Mouse (Mus musculus) CH12.LX (cell line): ENCODE measurements around the gene Timd4. TPM values are rescaled to one million over a fixed set of nuclear protein-coding genes. Genes with fewer than 3 reads are reported as not detected.

Source experiments
- DNase-seq: peaks from one replicate; pipeline ENCODE4 v3.0.0-alpha.2; 2013; ENCODE audit errors: extremely low read depth
- H3K27ac ChIP-seq: 2 replicates; pipeline ENCODE4 v1.5.1; 2012; ENCODE audit warnings: low read depth, mild to moderate bottlenecking, control low read depth, moderate library complexity; ENCODE audit not compliant: insufficient read depth
- H3K27me3 ChIP-seq: replicated peaks from 2 replicates; pipeline ENCODE3; 2012; ENCODE audit warnings: inconsistent platforms
- H3K36me3 ChIP-seq, 2 experiments: replicated peaks in 1 of 2; 2 replicates each; pipeline versions ENCODE3 to v1.6.1; 2012; ENCODE audit warnings: inconsistent platforms in 1 of 2, low read length in 1 of 2, mild to moderate bottlenecking in 1 of 2, mixed read lengths in 1 of 2, moderate library complexity in 1 of 2; ENCODE audit not compliant: control insufficient read depth in 1 of 2, insufficient read depth in 1 of 2
- H3K4me1 ChIP-seq, 2 experiments: 2 replicates each; pipeline ENCODE4 v1.6.1; 2012; ENCODE audit warnings: inconsistent platforms in 1 of 2, moderate library complexity in 1 of 2; ENCODE audit not compliant: insufficient read depth in 2 of 2, control insufficient read depth in 1 of 2
- H3K4me2 ChIP-seq: 2 replicates; pipeline ENCODE4 v1.6.1; 2012; ENCODE audit warnings: low read depth, mild to moderate bottlenecking, control low read depth; ENCODE audit not compliant: poor library complexity, insufficient read depth, severe bottlenecking
- H3K4me3 ChIP-seq, 3 experiments: fragments of 150-350 bp in 1 of 3; sonication (generic) in 1 of 3; replicated peaks in 1 of 3; 2 replicates each; pipeline versions ENCODE3 to v1.5.1; 2011 to 2012; ENCODE audit warnings: low read depth in 2 of 3, low read length in 2 of 3, mild to moderate bottlenecking in 2 of 3, moderate library complexity in 2 of 3, control low read depth in 1 of 3, improper control_type of control experiment in 1 of 3, inconsistent platforms in 1 of 3, mixed read lengths in 1 of 3; ENCODE audit not compliant: poor library complexity in 1 of 3
- H3K79me2 ChIP-seq: replicated peaks from 2 replicates; pipeline ENCODE4 v1.6.1; 2012; ENCODE audit warnings: mild to moderate bottlenecking, moderate library complexity; ENCODE audit not compliant: control insufficient read depth, poor library complexity, insufficient read depth, severe bottlenecking; ENCODE audit errors: extremely low read depth
- H3K9ac ChIP-seq: 2 replicates; pipeline ENCODE4 v1.6.1; 2012; ENCODE audit warnings: low read depth, mild to moderate bottlenecking, control low read depth, moderate library complexity; ENCODE audit not compliant: insufficient read depth
- H3K9me3 ChIP-seq: replicated peaks from 2 replicates; pipeline ENCODE3; 2012; ENCODE audit warnings: low read length, inconsistent platforms, mixed read lengths
- BHLHE40 ChIP-seq: IDR thresholded peaks from 2 replicates; pipeline ENCODE4 v1.6.1; 2011; ENCODE audit warnings: mild to moderate bottlenecking, low read depth, low read length, improper control_type of control experiment
- CHD1 ChIP-seq: IDR thresholded peaks from 2 replicates; pipeline ENCODE4 v1.6.1; 2012; ENCODE audit warnings: low read depth, low read length, improper control_type of control experiment, inconsistent platforms
- CHD2 ChIP-seq: IDR thresholded peaks from 2 replicates; pipeline ENCODE4 v1.6.1; 2011; ENCODE audit warnings: low read length, improper control_type of control experiment
- CTCF ChIP-seq, 2 experiments: IDR thresholded peaks in 1 of 2; conservative IDR thresholded peaks in 1 of 2; 2 replicates each; pipeline ENCODE4 v1.5.1; 2011 to 2012; ENCODE audit warnings: low read depth in 2 of 2, low read length in 2 of 2, improper control_type of control experiment in 1 of 2, inconsistent platforms in 1 of 2, mild to moderate bottlenecking in 1 of 2, moderate library complexity in 1 of 2
- E2F4 ChIP-seq: IDR thresholded peaks from 2 replicates; pipeline ENCODE4 v1.6.1; 2011; ENCODE audit warnings: low read depth, low read length, improper control_type of control experiment; ENCODE audit not compliant: insufficient replicate concordance
- ELF1 ChIP-seq: IDR thresholded peaks from 2 replicates; pipeline ENCODE4 v1.6.1; 2014; ENCODE audit warnings: low read depth, mild to moderate bottlenecking, inconsistent platforms, low read length, improper control_type of control experiment
- EP300 ChIP-seq: IDR thresholded peaks from 2 replicates; pipeline ENCODE4 v1.6.1; 2011; ENCODE audit warnings: low read length, improper control_type of control experiment
- ETS1 ChIP-seq: conservative IDR thresholded peaks from 2 replicates; pipeline ENCODE4 v1.6.1; 2012; ENCODE audit warnings: low read depth, mild to moderate bottlenecking, inconsistent platforms, low read length, improper control_type of control experiment, moderate library complexity
- GABPA ChIP-seq: IDR thresholded peaks from 2 replicates; pipeline ENCODE4 v1.6.1; 2012; ENCODE audit warnings: low read depth, low read length, improper control_type of control experiment, inconsistent platforms; ENCODE audit not compliant: insufficient replicate concordance
- HCFC1 ChIP-seq: IDR thresholded peaks from 2 replicates; pipeline ENCODE4 v1.6.1; 2012; ENCODE audit warnings: low read depth, mild to moderate bottlenecking, inconsistent platforms, low read length, improper control_type of control experiment
- IRF4 ChIP-seq: IDR thresholded peaks from 2 replicates; pipeline ENCODE4 v1.6.1; 2014; ENCODE audit warnings: low read depth, mild to moderate bottlenecking, inconsistent platforms, low read length, improper control_type of control experiment
- JUN ChIP-seq: IDR thresholded peaks from 2 replicates; pipeline ENCODE4 v1.6.1; 2011; ENCODE audit warnings: low read depth, mild to moderate bottlenecking, low read length, improper control_type of control experiment, moderate library complexity; ENCODE audit not compliant: insufficient read depth
- JUND ChIP-seq: conservative IDR thresholded peaks from 2 replicates; pipeline ENCODE4 v1.6.1; 2011; ENCODE audit warnings: low read depth, low read length, improper control_type of control experiment
- KAT2A ChIP-seq: IDR thresholded peaks from 2 replicates; pipeline ENCODE4 v1.6.1; 2012; ENCODE audit warnings: low read length, improper control_type of control experiment, inconsistent platforms; ENCODE audit not compliant: insufficient replicate concordance
- MAFK ChIP-seq: IDR thresholded peaks from 2 replicates; pipeline ENCODE4 v1.6.1; 2011; ENCODE audit warnings: low read length, improper control_type of control experiment; ENCODE audit not compliant: insufficient replicate concordance
- MAX ChIP-seq: IDR thresholded peaks from 2 replicates; pipeline ENCODE4 v1.6.1; 2011; ENCODE audit warnings: low read length, improper control_type of control experiment
- MAZ ChIP-seq: IDR thresholded peaks from 2 replicates; pipeline ENCODE4 v1.6.1; 2012; ENCODE audit warnings: low read depth, mild to moderate bottlenecking, inconsistent platforms, low read length, improper control_type of control experiment, moderate library complexity
- MEF2A ChIP-seq: IDR thresholded peaks from 2 replicates; pipeline ENCODE4 v1.6.1; 2014; ENCODE audit warnings: low read depth, mild to moderate bottlenecking, inconsistent platforms, low read length, improper control_type of control experiment, borderline replicate concordance
- MXI1 ChIP-seq: IDR thresholded peaks from 2 replicates; pipeline ENCODE4 v1.6.1; 2011; ENCODE audit warnings: mild to moderate bottlenecking, low read depth, low read length, improper control_type of control experiment
- MYC ChIP-seq: IDR thresholded peaks from 2 replicates; pipeline ENCODE4 v1.6.1; 2011; ENCODE audit warnings: low read depth, mild to moderate bottlenecking, improper control_type of control experiment, low read length
- NELFE ChIP-seq: IDR thresholded peaks from 2 replicates; pipeline ENCODE4 v1.6.1; 2011; ENCODE audit warnings: low read depth, low read length, improper control_type of control experiment
- NRF1 ChIP-seq: IDR thresholded peaks from 2 replicates; pipeline ENCODE4 v1.6.1; 2014; ENCODE audit warnings: low read depth, mild to moderate bottlenecking, inconsistent platforms, low read length, improper control_type of control experiment, moderate library complexity
- PAX5 ChIP-seq: IDR thresholded peaks from 2 replicates; pipeline ENCODE4 v1.6.1; 2012; ENCODE audit warnings: low read length, inconsistent platforms, mixed read lengths
- POLR2A ChIP-seq: IDR thresholded peaks from 2 replicates; pipeline ENCODE4 v1.6.1; 2011; ENCODE audit warnings: low read depth, mild to moderate bottlenecking, improper control_type of control experiment, low read length
- POLR2AphosphoS2 ChIP-seq: IDR thresholded peaks from 2 replicates; pipeline ENCODE4 v1.6.1; 2011; ENCODE audit warnings: low read depth, low read length, improper control_type of control experiment
- RAD21 ChIP-seq: IDR thresholded peaks from 2 replicates; pipeline ENCODE4 v1.6.1; 2011; ENCODE audit warnings: low read depth, mild to moderate bottlenecking, low read length, improper control_type of control experiment, moderate library complexity
- RCOR1 ChIP-seq: conservative IDR thresholded peaks from 2 replicates; pipeline ENCODE4 v1.6.1; 2012; ENCODE audit warnings: low read depth, mild to moderate bottlenecking, inconsistent platforms, low read length, improper control_type of control experiment
- SIN3A ChIP-seq: IDR thresholded peaks from 2 replicates; pipeline ENCODE4 v1.6.1; 2012; ENCODE audit warnings: low read length, improper control_type of control experiment, inconsistent platforms
- SMC3 ChIP-seq: IDR thresholded peaks from 2 replicates; pipeline ENCODE4 v1.6.1; 2011; ENCODE audit warnings: low read depth, low read length, improper control_type of control experiment
- TBP ChIP-seq: conservative IDR thresholded peaks from 2 replicates; pipeline ENCODE4 v1.6.1; 2011; ENCODE audit warnings: low read depth, low read length, improper control_type of control experiment
- TCF12 ChIP-seq: IDR thresholded peaks from 2 replicates; pipeline ENCODE4 v1.6.1; 2014; ENCODE audit warnings: low read depth, mild to moderate bottlenecking, inconsistent platforms, low read length, improper control_type of control experiment
- UBTF ChIP-seq: IDR thresholded peaks from 2 replicates; pipeline ENCODE4 v1.6.1; 2012; ENCODE audit warnings: low read depth, mild to moderate bottlenecking, inconsistent platforms, low read length, improper control_type of control experiment, moderate library complexity
- USF1 ChIP-seq: IDR thresholded peaks from 2 replicates; pipeline ENCODE4 v1.6.1; 2014; ENCODE audit warnings: low read depth, mild to moderate bottlenecking, inconsistent platforms, low read length, improper control_type of control experiment
- USF2 ChIP-seq: conservative IDR thresholded peaks from 2 replicates; pipeline ENCODE4 v1.6.1; 2011; ENCODE audit warnings: low read depth, low read length, improper control_type of control experiment
- ZC3H11A ChIP-seq: IDR thresholded peaks from 2 replicates; pipeline ENCODE4 v1.6.1; 2012; ENCODE audit warnings: low read depth, mild to moderate bottlenecking, inconsistent platforms, low read length, improper control_type of control experiment
- ZKSCAN1 ChIP-seq: IDR thresholded peaks from 2 replicates; pipeline ENCODE4 v1.6.1; 2012; ENCODE audit warnings: low read depth, inconsistent platforms, low read length, improper control_type of control experiment, borderline replicate concordance
- ZMIZ1 ChIP-seq: IDR thresholded peaks from 2 replicates; pipeline ENCODE4 v1.6.1; 2012; ENCODE audit warnings: low read depth, mild to moderate bottlenecking, inconsistent platforms, low read length, improper control_type of control experiment
- ZNF384 ChIP-seq: IDR thresholded peaks from 2 replicates; pipeline ENCODE4 v1.6.1; 2012; ENCODE audit warnings: low read depth, low read length, improper control_type of control experiment, inconsistent platforms
- dilution Hi-C: fragments of 300-500 bp; cut with MboI; formaldehyde crosslinking; loops from 2 replicates; pipeline ENCODE4 v1.14.3; 2020; ENCODE audit warnings: low sequenced_read_pairs; ENCODE audit not compliant: extremely low pct_unique_long_range_greater_than_20kb, extremely low pct_ligation_motif_present
- in situ Hi-C: fragments of 300-500 bp; cut with MboI; formaldehyde crosslinking; loops from 3 replicates; pipeline ENCODE4 v1.14.3; 2019; ENCODE audit warnings: low sequenced_read_pairs, low pct_ligation_motif_present, low pct_unique_long_range_greater_than_20kb, mixed read lengths
- polyA plus RNA-seq: library from polyadenylated mRNA; unstranded; fragments of >175 nt; gene quantifications from 2 replicates; pipeline ENCODE4 v1.2.1, GENCODE M21; 2012; ENCODE audit warnings: low read depth; ENCODE audit not compliant: insufficient read length
- total RNA-seq, 2 experiments: library from RNA; depleted of rRNA; stranded (reverse); fragments of 300-350 nt in 1 of 2; fragments of >200 nt in 1 of 2; gene quantifications; 2 replicates each; pipeline ENCODE4 v1.2.3; 2012 to 2014

Timd4 gene
- total and polyA plus RNA-seq, 3 experiments = not detected

GRCm38 (mm10) chr11:46848221-46848971, 37.8 kb downstream of the Timd4 start:
- Histone ChIP-seq H3K27ac (no peak overlapping the region), H3K4me1 (peaks cover 0 to 44% of the 10 kb centered on the region in 2 experiments; a peak in 3 of 4 replicates), H3K9ac (no peak overlapping the region), H3K4me3 (no peak overlapping the region), H3K9me3 (no peaks in the 10 kb centered on the region), H3K79me2 (no peaks in the 10 kb centered on the region), H3K27me3 (no peaks in the 10 kb centered on the region)
- peak; percentile 36 for DNase-seq
- dilution Hi-C loops = no loop called here
- no peak for TF ChIP-seq RCOR1
- no peak for TF ChIP-seq MAZ
- TF ChIP-seq ZMIZ1 = no peak
- TF ChIP-seq JUN = no peak
- TF ChIP-seq SIN3A = no peak
- TF ChIP-seq E2F4 = no peak
- no peak for TF ChIP-seq JUND
- TF ChIP-seq ZC3H11A = no peak
- TF ChIP-seq CHD2 = 0 out of 2 replicates have a peak, but pooled peaks have one; percentile 33
- peak; percentile 43 for TF ChIP-seq RAD21
- no peak for TF ChIP-seq CHD1
- no peak for TF ChIP-seq PAX5
- TF ChIP-seq GABPA = no peak
- TF ChIP-seq ETS1 = no peak
- TF ChIP-seq MYC = no peak
- no peak for TF ChIP-seq POLR2AphosphoS2
- TF ChIP-seq HCFC1 = no peak
- TF ChIP-seq MEF2A = no peak
- TF ChIP-seq MXI1 = no peak; the same call in 1 of the 2 replicates
- no peak for TF ChIP-seq NELFE
- TF ChIP-seq KAT2A = no peak
- TF ChIP-seq MAX = no peak
- no peak for TF ChIP-seq BHLHE40
- no peak for TF ChIP-seq USF2
- TF ChIP-seq POLR2A = no peak
- TF ChIP-seq USF1 = no peak
- no peak for TF ChIP-seq TCF12
- no peak for TF ChIP-seq MAFK
- TF ChIP-seq NRF1 = no peak
- no peak for TF ChIP-seq ZKSCAN1
- TF ChIP-seq SMC3 = no peak
- TF ChIP-seq UBTF = no peak
- TF ChIP-seq ELF1 = peak; percentile 35; the same call in 1 of the 2 replicates
- 0 out of 2 replicates have a peak, but pooled peaks have one; percentile 9 for TF ChIP-seq ZNF384
- peak; percentile 54 for TF ChIP-seq IRF4
- TF ChIP-seq EP300 = peak; percentile 68
- peak in 1 of 2 experiments; percentile 44; a peak in 2 of 4 replicates for TF ChIP-seq CTCF (conservative IDR thresholded peaks at IDR 0.05 in 1 of 2, IDR thresholded peaks at IDR 0.05 in 1 of 2; ENCODE audit: low read depth in 2 of 2, low read length in 2 of 2)
- no peak for TF ChIP-seq TBP
- TF ChIP-seq, all 38 proteins: peak for 7
- Histone ChIP-seq H3K36me3 (no peaks in the 10 kb centered on the region), H3K4me2 (no peak overlapping the region)
- in situ Hi-C loops = no loop called here
